Mouse (Mus musculus): ENCODE measurements around the gene Mettl16. TPM values are rescaled to one million over a fixed set of nuclear protein-coding genes. Genes with fewer than 3 reads are reported as not detected.

Mettl16 gene
- total and polyA plus RNA-seq, 2 experiments from 2014 or later, result 16.6 to 28.7 TPM

- DNase-seq (ENCODE audit: low spot score), result no peak
Observed at GRCm38 (mm10) chr11:74815795-74816194, 45.2 kb downstream of the Mettl16 start.

DNA sequence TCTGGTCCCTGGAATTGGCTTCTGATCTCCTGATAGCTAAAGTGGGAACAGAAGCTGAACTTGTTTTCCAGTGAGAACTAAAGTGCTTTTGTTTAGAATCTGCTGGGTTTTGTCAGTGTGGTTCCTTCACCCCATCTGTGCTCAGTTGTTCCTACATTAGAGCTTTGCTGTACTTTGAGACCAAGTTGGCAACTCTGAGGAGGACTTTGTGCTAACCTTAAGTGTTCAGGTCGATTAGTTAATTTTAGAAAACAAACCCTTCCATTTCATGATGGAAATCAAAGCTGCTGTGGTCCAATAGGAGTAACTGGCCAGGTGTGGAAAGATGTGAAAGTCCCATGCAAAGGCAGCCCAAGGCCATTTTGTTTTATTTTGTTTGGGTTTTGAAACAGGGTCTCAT, 50.3 kb downstream of the Mettl16 start:
- WGBS, result 70% methylated on average over 1 of the region's 1 CpGs
- H3K4me2 ChIP-seq (ENCODE audit: low read depth, low read length, poor library complexity, severe bottlenecking), result no peak overlapping the region

More at GRCm38 (mm10) chr11:74815795-74816194, 45.2 kb downstream of the Mettl16 start:
- TF ChIP-seq CTCF (IDR thresholded peaks at IDR 0.05), result peak; percentile 58
- H3K27me3 ChIP-seq (ENCODE audit: insufficient read depth, low read length), result no peaks in the 10 kb centered on the region
- H3K4me2 ChIP-seq (ENCODE audit: low read depth, low read length, poor library complexity, severe bottlenecking), result no peak overlapping the region
- peaks cover 18% of the 10 kb centered on the region for H3K36me3 ChIP-seq (ENCODE audit: insufficient read depth, low read length)
- H3K4me3 ChIP-seq (ENCODE audit: low read depth, low read length), result no peak overlapping the region
- no peak for ATAC-seq (ENCODE audit: low FRiP score)
- no peaks in the 10 kb centered on the region for H3K4me1 ChIP-seq (ENCODE audit: insufficient read depth, low read length)
- H3K9me3 ChIP-seq (ENCODE audit: low read length), result no peaks in the 10 kb centered on the region
- H3K27ac ChIP-seq (ENCODE audit: low read depth, low read length), result no peak overlapping the region
- H3K9ac ChIP-seq (replicated peaks; ENCODE audit: low read length, poor library complexity, severe bottlenecking), result no peak overlapping the region

GRCm38 (mm10) chr11:74821463-74821862, 50.8 kb downstream of the Mettl16 start:
- Histone ChIP-seq H3K4me2 (ENCODE audit: low read depth, low read length, poor library complexity, severe bottlenecking) (no peak overlapping the region), H3K4me1 (ENCODE audit: insufficient read depth, low read length) (no peaks in the 10 kb centered on the region), H3K9me3 (ENCODE audit: low read length) (no peaks in the 10 kb centered on the region), H3K4me3 (ENCODE audit: low read depth, low read length) (no peak overlapping the region), H3K36me3 (ENCODE audit: insufficient read depth, low read length) (peaks cover 20% of the 10 kb centered on the region), H3K9ac (replicated peaks; ENCODE audit: low read length, poor library complexity, severe bottlenecking) (no peak overlapping the region), H3K27ac (ENCODE audit: low read depth, low read length) (no peak overlapping the region), H3K27me3 (ENCODE audit: insufficient read depth, low read length) (no peaks in the 10 kb centered on the region)
- DNase-seq (ENCODE audit: low spot score) (peak; percentile 53), ATAC-seq (ENCODE audit: low FRiP score) (no peak)
- 20% methylated on average over 1 of the region's 1 CpGs for WGBS
- peak; percentile 66 for TF ChIP-seq CTCF (IDR thresholded peaks at IDR 0.05)

More for the DNA sequence above, 50.3 kb downstream of the Mettl16 start:
- Histone ChIP-seq H3K4me1 (ENCODE audit: insufficient read depth, low read length) (no peaks in the 10 kb centered on the region), H3K9ac (replicated peaks; ENCODE audit: low read length, poor library complexity, severe bottlenecking) (no peak overlapping the region), H3K27ac (ENCODE audit: low read depth, low read length) (no peak overlapping the region), H3K36me3 (ENCODE audit: insufficient read depth, low read length) (peaks cover 16% of the 10 kb centered on the region), H3K9me3 (ENCODE audit: low read length) (no peaks in the 10 kb centered on the region), H3K27me3 (ENCODE audit: insufficient read depth, low read length) (no peaks in the 10 kb centered on the region), H3K4me3 (ENCODE audit: low read depth, low read length) (no peak overlapping the region)
- DNase-seq (ENCODE audit: low spot score) (no peak), ATAC-seq (ENCODE audit: low FRiP score) (no peak)
- no peak for TF ChIP-seq CTCF (IDR thresholded peaks at IDR 0.05)

DNA sequence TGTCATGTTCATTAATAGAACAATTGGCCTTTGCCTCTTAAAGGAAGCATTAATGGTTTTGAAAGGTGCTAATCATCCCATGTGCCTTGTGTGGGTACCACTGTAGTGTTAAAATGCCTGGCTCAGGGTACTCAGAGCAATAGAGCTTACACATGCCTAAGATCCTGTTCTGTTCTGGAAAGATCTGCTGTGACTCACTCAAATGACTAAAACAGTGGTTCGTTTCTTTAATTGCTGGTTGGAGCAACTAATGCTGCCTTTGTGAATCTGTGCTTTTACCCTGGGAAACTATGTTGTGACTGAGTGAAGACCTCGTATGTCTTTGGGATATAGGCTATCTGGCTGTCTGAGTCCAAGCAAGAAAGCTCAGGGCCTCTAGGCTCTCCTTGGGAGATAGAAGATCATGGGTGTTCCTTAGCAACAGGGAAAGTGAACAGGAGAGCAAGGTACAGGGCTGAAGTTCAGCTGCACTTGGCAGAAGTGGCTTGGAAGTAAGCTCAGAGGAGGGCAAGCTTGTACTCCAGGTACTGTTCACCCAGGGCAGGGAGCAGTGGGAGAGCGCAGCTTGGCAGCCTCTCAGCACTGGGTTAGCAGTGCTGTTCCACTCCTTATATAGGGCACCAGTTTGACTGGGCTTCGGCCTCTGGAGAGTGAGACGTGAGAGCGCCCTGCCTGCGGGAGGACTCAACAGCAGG, 52.3 kb downstream of the Mettl16 start:
- ATAC-seq (ENCODE audit: low FRiP score), result no peak
- WGBS, result 75% methylated on average over 7 of the region's 7 CpGs
- H3K27ac ChIP-seq (ENCODE audit: low read depth, low read length), result no peak overlapping the region
- no peaks in the 10 kb centered on the region for H3K27me3 ChIP-seq (ENCODE audit: insufficient read depth, low read length)
- no peak for TF ChIP-seq CTCF (IDR thresholded peaks at IDR 0.05)
- no peak overlapping the region for H3K4me3 ChIP-seq (ENCODE audit: low read depth, low read length)
- no peak for DNase-seq (ENCODE audit: low spot score)
- H3K9ac ChIP-seq (replicated peaks; ENCODE audit: low read length, poor library complexity, severe bottlenecking), result no peak overlapping the region
- peaks cover 8% of the 10 kb centered on the region for H3K36me3 ChIP-seq (ENCODE audit: insufficient read depth, low read length)
- H3K9me3 ChIP-seq (ENCODE audit: low read length), result no peaks in the 10 kb centered on the region
- H3K4me1 ChIP-seq (ENCODE audit: insufficient read depth, low read length), result no peaks in the 10 kb centered on the region
- no peak overlapping the region for H3K4me2 ChIP-seq (ENCODE audit: low read depth, low read length, poor library complexity, severe bottlenecking)

- DNase-seq (ENCODE audit: low spot score) (no peak), ATAC-seq (ENCODE audit: low FRiP score) (no peak)
- Histone ChIP-seq H3K9ac (replicated peaks; ENCODE audit: low read length, poor library complexity, severe bottlenecking) (no peak overlapping the region), H3K27ac (ENCODE audit: low read depth, low read length) (no peak overlapping the region), H3K4me2 (ENCODE audit: low read depth, low read length, poor library complexity, severe bottlenecking) (no peak overlapping the region), H3K4me1 (ENCODE audit: insufficient read depth, low read length) (no peaks in the 10 kb centered on the region), H3K9me3 (ENCODE audit: low read length) (no peaks in the 10 kb centered on the region), H3K4me3 (ENCODE audit: low read depth, low read length) (no peak overlapping the region), H3K27me3 (ENCODE audit: insufficient read depth, low read length) (no peaks in the 10 kb centered on the region), H3K36me3 (ENCODE audit: insufficient read depth, low read length) (peaks cover 4% of the 10 kb centered on the region)
- no peak for TF ChIP-seq CTCF (IDR thresholded peaks at IDR 0.05)
- 76% methylated on average over 7 of the region's 7 CpGs for WGBS
Observed at GRCm38 (mm10) chr11:74826151-74826550, 55.5 kb downstream of the Mettl16 start.

GRCm38 (mm10) chr11:74826702-74827101, 56.1 kb downstream of the Mettl16 start:
- Histone ChIP-seq H3K4me2 (ENCODE audit: low read depth, low read length, poor library complexity, severe bottlenecking) (no peak overlapping the region), H3K27me3 (ENCODE audit: insufficient read depth, low read length) (no peaks in the 10 kb centered on the region), H3K4me3 (ENCODE audit: low read depth, low read length) (no peak overlapping the region), H3K9me3 (ENCODE audit: low read length) (no peaks in the 10 kb centered on the region), H3K36me3 (ENCODE audit: insufficient read depth, low read length) (peaks cover 4% of the 10 kb centered on the region), H3K27ac (ENCODE audit: low read depth, low read length) (no peak overlapping the region), H3K4me1 (ENCODE audit: insufficient read depth, low read length) (no peaks in the 10 kb centered on the region), H3K9ac (replicated peaks; ENCODE audit: low read length, poor library complexity, severe bottlenecking) (no peak overlapping the region)
- no peak for ATAC-seq (ENCODE audit: low FRiP score)
- no peak for TF ChIP-seq CTCF (IDR thresholded peaks at IDR 0.05)
- DNase-seq (ENCODE audit: low spot score), result no peak
- 92% methylated on average over 5 of the region's 5 CpGs for WGBS
